Mouse (Mus musculus) thymus, postnatal 10 days (tissue): Measurements from ENCODE around the gene Cit.

ENCODE experiments used
- DNase-seq, 2 experiments: peaks; one replicate each; pipeline ENCODE4 v3.0.0; 2021; ENCODE audit warnings: low spot score in 2 of 2

Gene Cit

GRCm38 (mm10) chr5:116039706-116040105 is 194.6 kb downstream of the Cit start:
- DNase-seq, result no peak

GRCm38 (mm10) chr5:116042241-116042640 is 197.2 kb downstream of the Cit start:
- no peak for DNase-seq

DNA sequence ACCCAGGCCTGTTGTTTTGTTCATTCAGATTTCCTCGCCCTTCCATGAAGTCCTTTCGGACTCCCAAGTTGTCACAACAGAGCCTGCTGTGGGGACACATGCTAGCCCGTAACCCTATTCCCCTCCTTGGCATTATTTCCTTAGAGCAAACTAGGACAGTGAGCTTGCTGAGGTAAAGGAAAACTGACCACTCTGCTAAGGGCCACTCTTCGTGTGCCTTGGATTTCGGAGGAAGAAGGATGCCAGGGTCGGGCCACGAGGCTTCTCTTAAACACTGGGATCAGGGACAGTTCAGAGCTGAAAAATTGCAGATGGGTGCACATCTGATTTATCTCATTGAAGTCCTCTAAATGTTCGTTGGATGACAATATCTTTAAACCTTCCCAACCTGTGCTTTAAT is 200.5 kb downstream of the Cit start:
- DNase-seq, result no peak

GRCm38 (mm10) chr5:116046246-116046645 is 201.2 kb downstream of the Cit start:
- DNase-seq, result no peak

- no peak for DNase-seq
These were observed 203.2 kb downstream of the Cit start for GRCm38 (mm10) chr5:116048321-116048720.

- no peak for DNase-seq
These were observed 204.7 kb downstream of the Cit start for GRCm38 (mm10) chr5:116049821-116050220.

DNA sequence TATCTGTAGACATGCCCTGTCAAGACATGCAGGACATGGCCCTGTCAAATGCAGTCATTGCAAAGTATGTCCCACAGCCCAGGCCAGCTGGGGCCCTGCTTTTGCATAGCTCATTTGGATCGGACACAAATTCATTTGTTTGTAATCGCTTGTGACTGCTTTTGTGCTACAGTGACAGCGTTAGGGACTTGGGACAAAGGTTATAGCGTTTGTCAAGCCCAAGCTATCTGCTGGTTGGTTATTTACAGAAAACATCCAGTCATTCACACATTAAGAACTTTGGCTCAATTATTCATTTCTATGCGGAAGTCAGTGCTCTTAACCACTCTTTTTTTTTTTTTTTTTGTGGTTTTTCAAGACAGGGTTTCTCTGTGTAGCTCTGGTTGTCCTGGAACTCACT is 207.1 kb downstream of the Cit start:
- no peak for DNase-seq

GRCm38 (mm10) chr5:116052826-116053225 is 207.7 kb downstream of the Cit start:
- no peak for DNase-seq
